Mouse (Mus musculus) neural tube, embryonic 13.5 days (tissue): ENCODE results near the gene Polr1d. TPM values are rescaled to one million over a fixed set of nuclear protein-coding genes. Genes with fewer than 3 reads are reported as not detected.

Source experiments
- ATAC-seq: fragments of 200-750 bp; cut with Nextera tagmentation; 2 replicates; pipeline ENCODE4 v1.8.0; 2017; ENCODE audit warnings: low read depth, mild to moderate bottlenecking, moderate TSS enrichment, moderate library complexity
- H3K27ac ChIP-seq: fragments of 300-500 bp; sonication (generic); replicated peaks from 2 replicates; pipeline ENCODE4 v1.5.1; 2015; ENCODE audit warnings: moderate library complexity, mild to moderate bottlenecking, inconsistent platforms
- H3K27me3 ChIP-seq: fragments of 300-500 bp; sonication (generic); 2 replicates; pipeline ENCODE4 v1.6.1; 2015; ENCODE audit warnings: mild to moderate bottlenecking, inconsistent platforms
- H3K36me3 ChIP-seq: fragments of 300-500 bp; sonication (generic); 2 replicates; pipeline ENCODE4 v1.6.1; 2015; ENCODE audit warnings: mild to moderate bottlenecking, inconsistent platforms
- H3K4me1 ChIP-seq: fragments of 300-500 bp; sonication (generic); replicated peaks from 2 replicates; pipeline ENCODE4 v1.6.1; 2015; ENCODE audit warnings: inconsistent platforms
- H3K4me2 ChIP-seq: fragments of 300-500 bp; sonication (generic); 2 replicates; pipeline ENCODE4 v1.6.1; 2015; ENCODE audit warnings: inconsistent platforms, mild to moderate bottlenecking, moderate library complexity
- H3K4me3 ChIP-seq: fragments of 300-500 bp; sonication (generic); 2 replicates; pipeline ENCODE4 v1.5.1; 2015; ENCODE audit warnings: mild to moderate bottlenecking, inconsistent platforms
- H3K9ac ChIP-seq: fragments of 300-500 bp; sonication (generic); 2 replicates; pipeline ENCODE4 v1.6.1; 2015; ENCODE audit warnings: moderate library complexity, mild to moderate bottlenecking, inconsistent platforms
- H3K9me3 ChIP-seq: fragments of 300-500 bp; sonication (generic); 2 replicates; pipeline ENCODE4 v1.6.1; 2016; ENCODE audit warnings: inconsistent platforms
- WGBS: fragments of 180-500 bp; shearing (Covaris S2); methylation state at CpG from one replicate; pipeline ENCODE4 v1.1.7; 2015; 5-methylcytosine and 5-hydroxymethylcytosine counted together
- polyA plus RNA-seq: library from polyadenylated mRNA; unstranded; fragments of >200 nt; fragmentation: Nextera tagmentation; extraction: Ambion mirVana; gene quantifications from 2 replicates; pipeline ENCODE4 v1.2.1, GENCODE M21; 2015

Polr1d gene
- polyA plus RNA-seq, 1 experiment from 2014 or later, result 109 TPM

- no peak overlapping the region for H3K9ac ChIP-seq
- no peaks in the 10 kb centered on the region for H3K27me3 ChIP-seq
- H3K27ac ChIP-seq, result no peak overlapping the region
- no peak overlapping the region for H3K4me3 ChIP-seq
- H3K9me3 ChIP-seq, result no peaks in the 10 kb centered on the region
- WGBS, result 90% methylated on average over 7 of the region's 7 CpGs
- no peak overlapping the region for H3K4me2 ChIP-seq
- H3K4me1 ChIP-seq, result no peaks in the 10 kb centered on the region
- no peak for ATAC-seq
- H3K36me3 ChIP-seq, result peaks cover 18% of the 10 kb centered on the region; the same call in 1 of the 2 replicates
Measured at GRCm38 (mm10) chr5:147098667-147099066, 21.8 kb downstream of the Polr1d start.

GRCm38 (mm10) chr5:147100180-147100579 is 23.3 kb downstream of the Polr1d start:
- no peak overlapping the region for H3K4me2 ChIP-seq
- H3K27me3 ChIP-seq, result no peaks in the 10 kb centered on the region
- no peaks in the 10 kb centered on the region for H3K4me1 ChIP-seq
- H3K9me3 ChIP-seq, result no peaks in the 10 kb centered on the region
- no peak overlapping the region for H3K4me3 ChIP-seq
- WGBS, result 85% methylated on average over 2 of the region's 2 CpGs
- ATAC-seq, result no peak
- H3K27ac ChIP-seq, result no peak overlapping the region
- H3K36me3 ChIP-seq, result peaks cover 30% of the 10 kb centered on the region
- H3K9ac ChIP-seq, result no peak overlapping the region

- Histone ChIP-seq H3K36me3 (peaks cover 44% of the 10 kb centered on the region), H3K9ac (no peak overlapping the region), H3K4me3 (no peak overlapping the region), H3K27ac (no peak overlapping the region), H3K9me3 (no peaks in the 10 kb centered on the region), H3K4me1 (no peaks in the 10 kb centered on the region), H3K4me2 (no peak overlapping the region), H3K27me3 (no peaks in the 10 kb centered on the region)
- 79% methylated on average over 6 of the region's 6 CpGs for WGBS
- ATAC-seq, result no peak
Measured at GRCm38 (mm10) chr5:147102295-147102694, 25.4 kb downstream of the Polr1d start.

GRCm38 (mm10) chr5:147107276-147107675 is 30.4 kb downstream of the Polr1d start:
- Histone ChIP-seq H3K4me1 (no peaks in the 10 kb centered on the region), H3K36me3 (peaks cover 60% of the 10 kb centered on the region), H3K4me3 (no peak overlapping the region), H3K9ac (no peak overlapping the region), H3K9me3 (no peaks in the 10 kb centered on the region), H3K27me3 (no peaks in the 10 kb centered on the region), H3K27ac (no peak overlapping the region), H3K4me2 (no peak overlapping the region)
- 94% methylated on average over 3 of the region's 3 CpGs for WGBS
- ATAC-seq, result no peak

GRCm38 (mm10) chr5:147108861-147109591 is 32.2 kb downstream of the Polr1d start:
- H3K9ac ChIP-seq, result no peak overlapping the region
- ATAC-seq, result no peak

GRCm38 (mm10) chr5:147114738-147115137 is 37.9 kb downstream of the Polr1d start:
- peaks cover 25% of the 10 kb centered on the region for H3K36me3 ChIP-seq
- no peak for ATAC-seq

More at GRCm38 (mm10) chr5:147108861-147109591, 32.2 kb downstream of the Polr1d start:
- Histone ChIP-seq H3K36me3 (peaks cover 65% of the 10 kb centered on the region), H3K27ac (no peak overlapping the region), H3K9me3 (no peaks in the 10 kb centered on the region), H3K27me3 (no peaks in the 10 kb centered on the region), H3K4me2 (no peak overlapping the region), H3K4me1 (no peaks in the 10 kb centered on the region), H3K4me3 (no peak overlapping the region)
- WGBS, result 89% methylated on average over 13 of the region's 13 CpGs

GRCm38 (mm10) chr5:147115631-147116030 is 38.8 kb downstream of the Polr1d start:
- H3K36me3 ChIP-seq, result peaks cover 22% of the 10 kb centered on the region
- H3K27ac ChIP-seq, result no peak overlapping the region
- H3K4me3 ChIP-seq, result no peak overlapping the region
- no peak overlapping the region for H3K4me2 ChIP-seq
- H3K27me3 ChIP-seq, result no peaks in the 10 kb centered on the region
- ATAC-seq, result no peak
- no peak overlapping the region for H3K9ac ChIP-seq
- no peaks in the 10 kb centered on the region for H3K4me1 ChIP-seq
- no peaks in the 10 kb centered on the region for H3K9me3 ChIP-seq
- 93% methylated on average over 4 of the region's 4 CpGs for WGBS

More at GRCm38 (mm10) chr5:147114738-147115137, 37.9 kb downstream of the Polr1d start:
- Histone ChIP-seq H3K4me1 (no peaks in the 10 kb centered on the region), H3K27ac (no peak overlapping the region), H3K4me3 (no peak overlapping the region), H3K4me2 (no peak overlapping the region), H3K9me3 (no peaks in the 10 kb centered on the region), H3K9ac (no peak overlapping the region), H3K27me3 (no peaks in the 10 kb centered on the region)
- 70% methylated on average over 7 of the region's 7 CpGs for WGBS

GRCm38 (mm10) chr5:147117027-147117426 is 40.2 kb downstream of the Polr1d start:
- Histone ChIP-seq H3K4me2 (no peak overlapping the region), H3K4me3 (no peak overlapping the region), H3K9ac (no peak overlapping the region), H3K27me3 (no peaks in the 10 kb centered on the region), H3K4me1 (no peaks in the 10 kb centered on the region), H3K9me3 (peaks cover 5% of the 10 kb centered on the region; the same call in 1 of the 2 replicates), H3K27ac (no peak overlapping the region), H3K36me3 (peaks cover 13% of the 10 kb centered on the region)
- WGBS, result 19% methylated on average over 6 of the region's 6 CpGs
- ATAC-seq, result no peak

GRCm38 (mm10) chr5:147121146-147121545 is 44.3 kb downstream of the Polr1d start:
- WGBS, result 96% methylated on average over 4 of the region's 4 CpGs
- Histone ChIP-seq H3K4me2 (no peak overlapping the region), H3K4me3 (no peak overlapping the region), H3K9ac (no peak overlapping the region), H3K27ac (no peak overlapping the region), H3K4me1 (peaks cover 12% of the 10 kb centered on the region), H3K36me3 (no peaks in the 10 kb centered on the region), H3K27me3 (no peaks in the 10 kb centered on the region), H3K9me3 (peaks cover 5% of the 10 kb centered on the region; the same call in 1 of the 2 replicates)
- no peak for ATAC-seq

GRCm38 (mm10) chr5:147124794-147125193 is 47.9 kb downstream of the Polr1d start:
- H3K4me2 ChIP-seq, result peak overlapping the region; percentile 29; the same call in 1 of the 2 replicates
- no peak overlapping the region for H3K4me3 ChIP-seq
- H3K9ac ChIP-seq, result no peak overlapping the region
- 28% methylated on average over 9 of the region's 9 CpGs for WGBS
- no peaks in the 10 kb centered on the region for H3K36me3 ChIP-seq
- H3K27ac ChIP-seq, result no peak overlapping the region
- H3K9me3 ChIP-seq, result peaks cover 5% of the 10 kb centered on the region; the same call in 1 of the 2 replicates
- 0 out of 2 replicates have a peak, but pooled peaks have one; percentile 32 for ATAC-seq
- no peaks in the 10 kb centered on the region for H3K27me3 ChIP-seq
- H3K4me1 ChIP-seq, result peaks cover 12% of the 10 kb centered on the region

- 84% methylated on average over 13 of the region's 13 CpGs for whole genome bisulfite sequencing
- no peak for ATAC-seq
Measured at GRCm38 (mm10) chr5:147125542-147126185, 48.8 kb downstream of the Polr1d start.

GRCm38 (mm10) chr5:147127860-147128259 is 51.0 kb downstream of the Polr1d start:
- H3K9ac ChIP-seq, result no peak overlapping the region
- no peaks in the 10 kb centered on the region for H3K9me3 ChIP-seq
- no peak overlapping the region for H3K4me2 ChIP-seq
- no peak overlapping the region for H3K27ac ChIP-seq
- WGBS, result 89% methylated on average over 4 of the region's 4 CpGs
- peaks cover 12% of the 10 kb centered on the region for H3K4me1 ChIP-seq
- H3K4me3 ChIP-seq, result no peak overlapping the region
- H3K36me3 ChIP-seq, result no peaks in the 10 kb centered on the region
- 0 out of 2 replicates have a peak, but pooled peaks cover 3% of the 10 kb centered on the region for H3K27me3 ChIP-seq
- ATAC-seq, result no peak

More at GRCm38 (mm10) chr5:147125542-147126185, 48.8 kb downstream of the Polr1d start:
- H3K27me3 ChIP-seq, result no peaks in the 10 kb centered on the region
- H3K4me1 ChIP-seq, result peaks cover 12% of the 10 kb centered on the region
- H3K9me3 ChIP-seq, result peaks cover 5% of the 10 kb centered on the region; the same call in 1 of the 2 replicates
- H3K4me2 ChIP-seq, result no peak overlapping the region
- H3K27ac ChIP-seq, result no peak overlapping the region
- H3K4me3 ChIP-seq, result no peak overlapping the region
- H3K36me3 ChIP-seq, result no peaks in the 10 kb centered on the region
- no peak overlapping the region for H3K9ac ChIP-seq
